Mouse (Mus musculus) forebrain, embryonic 13.5 days (tissue): ENCODE results near the gene Nr1h4. TPM values are rescaled to one million over a fixed set of nuclear protein-coding genes. Genes with fewer than 3 reads are reported as not detected.

Experiments used
- ATAC-seq: fragments of 200-750 bp; cut with Nextera tagmentation; 2 replicates; pipeline ENCODE4 v1.8.0; 2017
- H3K27ac ChIP-seq: fragments of 300-500 bp; sonication (generic); 2 replicates; pipeline ENCODE4 v1.5.1; 2015; ENCODE audit warnings: inconsistent platforms, mild to moderate bottlenecking, moderate library complexity
- H3K27me3 ChIP-seq: fragments of 300-500 bp; sonication (generic); 2 replicates; pipeline ENCODE4 v1.6.1; 2015; ENCODE audit warnings: mild to moderate bottlenecking, inconsistent platforms
- H3K36me3 ChIP-seq: fragments of 300-500 bp; sonication (generic); 2 replicates; pipeline ENCODE4 v1.6.1; 2015; ENCODE audit warnings: mild to moderate bottlenecking, inconsistent platforms; ENCODE audit not compliant: poor library complexity, severe bottlenecking
- H3K4me1 ChIP-seq: fragments of 300-500 bp; sonication (generic); 2 replicates; pipeline ENCODE4 v1.6.1; 2015; ENCODE audit warnings: inconsistent platforms
- H3K4me2 ChIP-seq: fragments of 300-500 bp; sonication (generic); 2 replicates; pipeline ENCODE4 v1.6.1; 2015; ENCODE audit warnings: inconsistent platforms, mild to moderate bottlenecking, moderate library complexity
- H3K4me3 ChIP-seq: fragments of 300-500 bp; sonication (generic); 2 replicates; pipeline ENCODE4 v1.5.1; 2015; ENCODE audit warnings: mild to moderate bottlenecking, inconsistent platforms
- H3K9ac ChIP-seq: fragments of 300-500 bp; sonication (generic); 2 replicates; pipeline ENCODE4 v1.6.1; 2015; ENCODE audit warnings: mild to moderate bottlenecking, inconsistent platforms
- H3K9me3 ChIP-seq: fragments of 300-500 bp; sonication (generic); replicated peaks from 2 replicates; pipeline ENCODE4 v1.6.1; 2016; ENCODE audit warnings: inconsistent platforms
- WGBS: fragments of 180-500 bp; shearing (Covaris S2); methylation state at CpG from one replicate; pipeline ENCODE4 v1.1.7; 2015; 5-methylcytosine and 5-hydroxymethylcytosine counted together
- polyA plus RNA-seq: library from polyadenylated mRNA; unstranded; fragments of >200 nt; fragmentation: Nextera tagmentation; extraction: Ambion mirVana; gene quantifications from 2 replicates; pipeline ENCODE4 v1.2.1, GENCODE M21; 2015

The Nr1h4 gene
- polyA plus RNA-seq, 1 experiment from 2014 or later = 0.10 TPM

- H3K27ac ChIP-seq = no peak overlapping the region
- H3K4me2 ChIP-seq = no peak overlapping the region
- H3K27me3 ChIP-seq = no peaks in the 10 kb centered on the region
- no peaks in the 10 kb centered on the region for H3K4me1 ChIP-seq
- peaks cover 55% of the 10 kb centered on the region for H3K36me3 ChIP-seq
- H3K4me3 ChIP-seq = no peak overlapping the region
- H3K9me3 ChIP-seq = no peaks in the 10 kb centered on the region
- 93% methylated on average over 2 of the region's 2 CpGs for WGBS
- ATAC-seq = no peak
- H3K9ac ChIP-seq = no peak overlapping the region
These were observed 115.4 kb downstream of the Nr1h4 start for GRCm38 (mm10) chr10:89417966-89418365.

GRCm38 (mm10) chr10:89415478-89415877 is 117.9 kb downstream of the Nr1h4 start:
- no peak overlapping the region for H3K9ac ChIP-seq
- no peak overlapping the region for H3K4me3 ChIP-seq
- H3K4me2 ChIP-seq = no peak overlapping the region
- H3K4me1 ChIP-seq = no peaks in the 10 kb centered on the region
- H3K36me3 ChIP-seq = peaks cover 56% of the 10 kb centered on the region
- 74% methylated on average over 3 of the region's 3 CpGs for WGBS
- no peak overlapping the region for H3K27ac ChIP-seq
- H3K27me3 ChIP-seq = no peaks in the 10 kb centered on the region
- ATAC-seq = no peak
- H3K9me3 ChIP-seq = no peaks in the 10 kb centered on the region

- Histone ChIP-seq H3K9me3 (no peaks in the 10 kb centered on the region), H3K27ac (no peak overlapping the region), H3K4me1 (no peaks in the 10 kb centered on the region), H3K4me2 (no peak overlapping the region), H3K36me3 (peaks cover 12% of the 10 kb centered on the region), H3K27me3 (no peaks in the 10 kb centered on the region), H3K9ac (no peak overlapping the region), H3K4me3 (no peak overlapping the region)
- 63% methylated on average over 1 of the region's 1 CpGs for WGBS
- no peak for ATAC-seq
These were observed 125.8 kb downstream of the Nr1h4 start for GRCm38 (mm10) chr10:89407551-89407950.

- Histone ChIP-seq H3K27me3 (no peaks in the 10 kb centered on the region), H3K9me3 (no peaks in the 10 kb centered on the region), H3K4me3 (no peak overlapping the region), H3K4me1 (no peaks in the 10 kb centered on the region), H3K36me3 (peaks cover 10% of the 10 kb centered on the region), H3K4me2 (no peak overlapping the region), H3K27ac (no peak overlapping the region), H3K9ac (no peak overlapping the region)
- 81% methylated on average over 5 of the region's 6 CpGs for WGBS
- ATAC-seq = no peak
These were observed 126.5 kb downstream of the Nr1h4 start for GRCm38 (mm10) chr10:89406733-89407484.

GRCm38 (mm10) chr10:89404936-89405335 is 128.4 kb downstream of the Nr1h4 start:
- Histone ChIP-seq H3K4me2 (no peak overlapping the region), H3K9me3 (no peaks in the 10 kb centered on the region), H3K27ac (no peak overlapping the region), H3K27me3 (no peaks in the 10 kb centered on the region), H3K4me3 (no peak overlapping the region), H3K36me3 (no peaks in the 10 kb centered on the region), H3K4me1 (no peaks in the 10 kb centered on the region), H3K9ac (no peak overlapping the region)
- WGBS = 81% methylated on average over 4 of the region's 4 CpGs
- no peak for ATAC-seq

Other genes with a start within 250 kb of the Nr1h4 start
- 2.8 and 3.1 TPM in 2 replicates for gene Ano4, start 188.8 kb downstream of the Nr1h4 start, polyA plus RNA-seq
- gene Gas2l3, start 89.6 kb downstream of the Nr1h4 start, polyA plus RNA-seq = 18.6 and 19.7 TPM in 2 replicates
- 0.46 and 0.60 TPM in 2 replicates for gene Slc17a8, start 87.7 kb upstream of the Nr1h4 start, polyA plus RNA-seq
- gene Scyl2, start 152.7 kb upstream of the Nr1h4 start, polyA plus RNA-seq = 10.5 and 10.8 TPM in 2 replicates
- 58.5 and 60.4 TPM in 2 replicates for gene Actr6, start 198.7 kb upstream of the Nr1h4 start, polyA plus RNA-seq
- 24.9 and 27.4 TPM in 2 replicates for gene Uhrf1bp1l, start 211.4 kb upstream of the Nr1h4 start, polyA plus RNA-seq